Mouse (Mus musculus) G1E (cell line): ENCODE results near the gene Nt5c3. TPM values are rescaled to one million over a fixed set of nuclear protein-coding genes. Genes with fewer than 3 reads are reported as not detected.
A peak's percentile ranks its signal among the peaks of the same experiment; 100 is the strongest.

Experiments
- ATAC-seq: 2 replicates; pipeline ENCODE4 v1.8.0; 2016; ENCODE audit warnings: mild to moderate bottlenecking; ENCODE audit not compliant: insufficient number of reproducible peaks, poor library complexity, low FRiP score, severe bottlenecking; ENCODE audit errors: extremely low read depth
- DNase-seq: peaks from one replicate; pipeline ENCODE4 v3.0.0; 2012; ENCODE audit warnings: low spot score
- H3K27me3 ChIP-seq: 2 replicates; pipeline ENCODE4 v1.6.1; 2012; ENCODE audit warnings: mild to moderate bottlenecking, low read length, inconsistent platforms; ENCODE audit not compliant: insufficient read depth
- H3K36me3 ChIP-seq: replicated peaks from 2 replicates; pipeline ENCODE3; 2012; ENCODE audit warnings: mild to moderate bottlenecking, inconsistent platforms
- H3K4me1 ChIP-seq: 2 replicates; pipeline ENCODE4 v1.6.1; 2012; ENCODE audit warnings: low read depth, low read length, inconsistent platforms, mixed read lengths; ENCODE audit not compliant: insufficient read depth
- H3K4me3 ChIP-seq: 2 replicates; pipeline ENCODE4 v1.5.1; 2012; ENCODE audit warnings: low read depth, mild to moderate bottlenecking, inconsistent platforms, low read length, moderate library complexity, mixed read lengths
- H3K9me3 ChIP-seq: replicated peaks from 2 replicates; pipeline ENCODE4 v1.6.1; 2012; ENCODE audit warnings: inconsistent platforms
- CTCF ChIP-seq: IDR thresholded peaks from 2 replicates; pipeline ENCODE4 v1.5.1; 2012; ENCODE audit warnings: low read depth, low read length, inconsistent platforms, mixed read lengths
- GATA1 ChIP-seq: IDR thresholded peaks from 2 replicates; pipeline ENCODE4 v1.6.1; 2012; ENCODE audit warnings: borderline replicate concordance, low read length, inconsistent platforms, mixed read lengths
- GATA2 ChIP-seq: IDR thresholded peaks from 2 replicates; pipeline ENCODE4 v1.6.1; 2012; ENCODE audit warnings: low read depth, low read length, inconsistent platforms, borderline replicate concordance
- POLR2AphosphoS5 ChIP-seq: IDR thresholded peaks from 2 replicates; pipeline ENCODE4 v1.6.1; 2012; ENCODE audit warnings: low read depth, low read length, inconsistent platforms; ENCODE audit not compliant: insufficient replicate concordance
- TAL1 ChIP-seq: conservative IDR thresholded peaks from 2 replicates; pipeline ENCODE4 v1.6.1; 2012; ENCODE audit warnings: low read depth, low read length, inconsistent platforms, mixed read lengths
- polyA plus RNA-seq: library from polyadenylated mRNA; stranded (reverse); fragments of >175 nt; gene quantifications from 2 replicates; pipeline ENCODE4 v1.2.3, GENCODE M21; 2012
- total RNA-seq, 2 experiments: library from RNA; stranded (forward) in 1 of 2; stranded (reverse) in 1 of 2; fragments of 200-1000 nt in 1 of 2; fragments of >200 nt in 1 of 2; fragmentation: Nextera tagmentation in 1 of 2; gene quantifications; 2 replicates each; pipeline ENCODE4 v1.2.3; 2014 to 2017

The Nt5c3 gene
- total and polyA plus RNA-seq, 3 experiments = 122 to 317 (median 280) TPM

- Histone ChIP-seq H3K36me3 (peaks cover 34% of the 10 kb centered on the region), H3K4me3 (peak overlapping the region; percentile 46; the same call in 1 of the 2 replicates), H3K4me1 (peaks cover 85% of the 10 kb centered on the region), H3K9me3 (peaks cover 13% of the 10 kb centered on the region), H3K27me3 (no peaks in the 10 kb centered on the region)
- DNase-seq (peak; percentile 37), ATAC-seq (peak; percentile 69)
- TF ChIP-seq POLR2AphosphoS5 (no peak), TAL1 (peak; percentile 92; the same call in 1 of the 2 replicates), GATA2 (no peak), GATA1 (no peak), CTCF (no peak)
Measured at GRCm38 (mm10) chr6:56913092-56913858, 10.5 kb downstream of the Nt5c3 start.

GRCm38 (mm10) chr6:56910910-56911309, 12.8 kb downstream of the Nt5c3 start:
- TF ChIP-seq GATA1 (no peak), TAL1 (peak; percentile 49), GATA2 (no peak)
- DNase-seq = no peak
- peaks cover 37% of the 10 kb centered on the region for H3K36me3 ChIP-seq
- no peak overlapping the region for H3K4me3 ChIP-seq
- ATAC-seq = no peak
- no peaks in the 10 kb centered on the region for H3K27me3 ChIP-seq
- H3K9me3 ChIP-seq = peaks cover 13% of the 10 kb centered on the region
- H3K4me1 ChIP-seq = peaks cover 87% of the 10 kb centered on the region

- ATAC-seq (no peak), DNase-seq (no peak)
- Histone ChIP-seq H3K27me3 (no peaks in the 10 kb centered on the region), H3K36me3 (peaks cover 38% of the 10 kb centered on the region), H3K9me3 (no peaks in the 10 kb centered on the region), H3K4me3 (no peak overlapping the region), H3K4me1 (peaks cover 87% of the 10 kb centered on the region)
- no peak for TF ChIP-seq GATA1
- peak; percentile 36; the same call in 1 of the 2 replicates for TF ChIP-seq CTCF
- no peak for TF ChIP-seq GATA2
- no peak for TF ChIP-seq POLR2AphosphoS5
- TF ChIP-seq TAL1 = no peak
Measured at GRCm38 (mm10) chr6:56908912-56909311, 14.8 kb downstream of the Nt5c3 start.

- Histone ChIP-seq H3K9me3 (no peaks in the 10 kb centered on the region), H3K36me3 (peaks cover 41% of the 10 kb centered on the region), H3K4me1 (peaks cover 91% of the 10 kb centered on the region), H3K4me3 (no peak overlapping the region), H3K27me3 (no peaks in the 10 kb centered on the region)
- TF ChIP-seq CTCF = no peak
- TF ChIP-seq POLR2AphosphoS5 = no peak
- TF ChIP-seq GATA1 = no peak
- TF ChIP-seq GATA2 = no peak
- TF ChIP-seq TAL1 = no peak
- ATAC-seq = no peak
- DNase-seq = no peak
Measured at GRCm38 (mm10) chr6:56908397-56908796, 15.3 kb downstream of the Nt5c3 start.

GRCm38 (mm10) chr6:56907973-56908372, 15.8 kb downstream of the Nt5c3 start:
- Histone ChIP-seq H3K4me3 (no peak overlapping the region; the same call in 1 of the 2 replicates), H3K9me3 (no peaks in the 10 kb centered on the region), H3K36me3 (peaks cover 41% of the 10 kb centered on the region), H3K27me3 (no peaks in the 10 kb centered on the region), H3K4me1 (peaks cover 90% of the 10 kb centered on the region)
- DNase-seq (no peak), ATAC-seq (no peak)
- TF ChIP-seq CTCF = no peak
- TF ChIP-seq TAL1 = no peak
- no peak for TF ChIP-seq GATA2
- TF ChIP-seq POLR2AphosphoS5 = no peak
- TF ChIP-seq GATA1 = no peak

- Histone ChIP-seq H3K9me3 (no peaks in the 10 kb centered on the region), H3K27me3 (no peaks in the 10 kb centered on the region), H3K4me1 (peaks cover 87% of the 10 kb centered on the region), H3K4me3 (no peak overlapping the region; the same call in 1 of the 2 replicates), H3K36me3 (peaks cover 38% of the 10 kb centered on the region)
- TF ChIP-seq CTCF (no peak), GATA2 (no peak), GATA1 (no peak), TAL1 (no peak), POLR2AphosphoS5 (no peak)
- DNase-seq (no peak), ATAC-seq (no peak)
Measured at GRCm38 (mm10) chr6:56906121-56906846, 17.4 kb downstream of the Nt5c3 start.
